Mouse (Mus musculus): ENCODE measurements around the gene Opcml. TPM values are rescaled to one million over a fixed set of nuclear protein-coding genes. Genes with fewer than 3 reads are reported as not detected.

Opcml gene
- polyA plus RNA-seq, 1 experiment from 2014 or later = 0.02 TPM

DNA sequence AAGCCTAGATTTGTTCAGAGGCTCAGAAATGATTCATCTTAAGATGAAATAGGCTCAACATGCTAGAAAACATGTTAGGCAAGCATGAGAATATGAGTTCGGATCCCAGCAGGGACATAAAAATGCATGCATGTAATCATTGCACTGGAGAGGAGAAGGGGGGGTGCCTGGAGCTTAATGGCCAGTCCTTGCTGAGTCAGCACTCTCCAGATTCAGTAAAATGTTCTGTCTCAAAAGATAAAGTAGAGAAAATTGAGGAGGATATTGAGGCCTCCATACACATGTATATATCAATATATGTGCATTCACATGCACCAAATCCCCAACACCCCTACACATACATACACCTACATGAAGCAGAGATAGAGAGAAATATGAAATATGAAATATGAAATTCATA, 889.7 kb downstream of the Opcml start:
- no peaks in the 10 kb centered on the region for H3K27me3 ChIP-seq (ENCODE audit: insufficient read depth, low read length)
- H3K4me2 ChIP-seq (ENCODE audit: low read depth, low read length) = no peak overlapping the region
- ATAC-seq (no peak), DNase-seq (no peak)
- no peaks in the 10 kb centered on the region for H3K36me3 ChIP-seq (replicated peaks; ENCODE audit: insufficient read depth, low read length)
- WGBS (ENCODE audit: insufficient replicate concordance) = 61% methylated on average over 1 of the region's 1 CpGs
- no peak for TF ChIP-seq EP300 (IDR thresholded peaks at IDR 0.05; ENCODE audit: low read depth)
- TF ChIP-seq CTCF (IDR thresholded peaks at IDR 0.05; ENCODE audit: low read depth) = no peak
- H3K4me1 ChIP-seq (ENCODE audit: insufficient read depth) = no peaks in the 10 kb centered on the region
- H3K4me3 ChIP-seq (ENCODE audit: low read depth, low read length) = no peak overlapping the region
- no peak overlapping the region for H3K27ac ChIP-seq (ENCODE audit: low read depth)
- H3K9ac ChIP-seq (replicated peaks) = no peak overlapping the region
- no peaks in the 10 kb centered on the region for H3K9me3 ChIP-seq (ENCODE audit: low read length)

DNA sequence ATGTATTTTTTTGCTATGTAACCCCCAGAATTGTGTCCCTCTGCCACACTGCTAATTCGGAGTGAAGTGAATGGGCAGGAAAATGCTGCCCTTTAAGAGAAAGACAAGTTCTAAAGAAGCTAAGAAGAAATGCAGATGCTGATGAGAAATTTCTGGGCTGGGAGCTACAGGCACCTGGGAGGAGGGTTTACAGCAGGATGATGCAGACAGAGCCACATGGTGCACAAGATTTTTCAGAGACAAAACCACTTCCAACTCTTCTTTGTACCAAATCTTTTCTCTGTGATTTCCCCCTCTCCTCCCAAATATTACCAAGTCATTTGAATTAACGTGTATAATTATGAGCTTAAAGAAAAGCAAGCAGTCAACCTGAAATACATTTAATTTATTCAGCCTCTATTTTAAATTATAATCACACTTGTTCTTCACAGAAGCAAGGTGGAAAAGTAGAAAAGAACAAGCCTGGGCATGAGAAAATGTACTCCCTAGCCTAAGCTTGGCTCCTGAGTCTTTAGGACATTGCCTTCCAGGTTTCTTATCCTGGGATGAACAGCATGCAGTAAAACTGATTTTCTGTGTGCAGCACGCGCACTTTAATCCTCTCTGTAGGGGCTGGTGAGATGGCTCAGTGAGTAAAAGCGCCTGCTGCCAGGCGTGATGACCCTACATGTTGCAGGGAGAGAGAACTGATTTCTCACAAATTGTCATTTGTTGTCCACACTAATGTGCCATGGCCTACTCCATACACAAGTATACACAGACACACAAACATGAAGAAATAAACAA, 890.9 kb downstream of the Opcml start:
- no peaks in the 10 kb centered on the region for H3K4me1 ChIP-seq (ENCODE audit: insufficient read depth)
- no peaks in the 10 kb centered on the region for H3K9me3 ChIP-seq (ENCODE audit: low read length)
- 73% methylated on average over 6 of the region's 6 CpGs for WGBS (ENCODE audit: insufficient replicate concordance)
- no peaks in the 10 kb centered on the region for H3K27me3 ChIP-seq (ENCODE audit: insufficient read depth, low read length)
- H3K36me3 ChIP-seq (replicated peaks; ENCODE audit: insufficient read depth, low read length) = no peaks in the 10 kb centered on the region
- no peak overlapping the region for H3K4me2 ChIP-seq (ENCODE audit: low read depth, low read length)
- ATAC-seq = no peak
- no peak overlapping the region for H3K27ac ChIP-seq (ENCODE audit: low read depth)
- no peak for DNase-seq
- TF ChIP-seq EP300 (IDR thresholded peaks at IDR 0.05; ENCODE audit: low read depth) (no peak), CTCF (IDR thresholded peaks at IDR 0.05; ENCODE audit: low read depth) (no peak)
- H3K9ac ChIP-seq (replicated peaks) = no peak overlapping the region
- H3K4me3 ChIP-seq (ENCODE audit: low read depth, low read length) = no peak overlapping the region

DNA sequence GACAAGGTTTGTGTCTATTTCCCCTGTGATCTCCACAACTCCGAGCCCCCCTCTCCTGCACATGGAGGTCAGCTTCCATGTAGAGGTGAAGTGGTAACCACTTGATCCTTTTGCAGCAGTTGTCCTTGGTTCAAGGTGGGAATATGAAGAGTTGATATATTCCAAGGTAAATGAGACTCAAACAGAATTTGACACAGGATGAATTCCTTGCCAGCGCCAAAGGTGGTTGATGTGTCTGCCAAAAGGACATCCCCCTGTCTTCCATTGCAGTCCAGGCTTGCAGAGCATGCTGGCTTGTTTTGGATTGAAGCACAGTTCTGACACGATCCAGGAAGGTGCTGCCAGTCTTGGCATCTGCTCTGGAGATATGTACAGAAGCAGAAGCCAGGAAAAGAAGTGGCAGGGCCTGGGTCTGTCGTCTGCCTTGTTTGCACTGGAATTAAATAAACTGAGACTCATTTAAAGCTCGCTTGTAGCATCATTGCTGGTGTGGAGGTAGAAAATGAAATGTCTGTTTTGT, 893.4 kb downstream of the Opcml start:
- Histone ChIP-seq H3K9ac (replicated peaks) (no peak overlapping the region), H3K27me3 (ENCODE audit: insufficient read depth, low read length) (no peaks in the 10 kb centered on the region), H3K4me3 (ENCODE audit: low read depth, low read length) (no peak overlapping the region), H3K27ac (ENCODE audit: low read depth) (no peak overlapping the region), H3K36me3 (replicated peaks; ENCODE audit: insufficient read depth, low read length) (no peaks in the 10 kb centered on the region), H3K4me1 (ENCODE audit: insufficient read depth) (no peaks in the 10 kb centered on the region), H3K9me3 (ENCODE audit: low read length) (no peaks in the 10 kb centered on the region), H3K4me2 (ENCODE audit: low read depth, low read length) (no peak overlapping the region)
- DNase-seq = no peak
- WGBS (ENCODE audit: insufficient replicate concordance) = 60% methylated on average over 5 of the region's 5 CpGs
- ATAC-seq = no peak
- TF ChIP-seq EP300 (IDR thresholded peaks at IDR 0.05; ENCODE audit: low read depth) (no peak), CTCF (IDR thresholded peaks at IDR 0.05; ENCODE audit: low read depth) (no peak)

DNA sequence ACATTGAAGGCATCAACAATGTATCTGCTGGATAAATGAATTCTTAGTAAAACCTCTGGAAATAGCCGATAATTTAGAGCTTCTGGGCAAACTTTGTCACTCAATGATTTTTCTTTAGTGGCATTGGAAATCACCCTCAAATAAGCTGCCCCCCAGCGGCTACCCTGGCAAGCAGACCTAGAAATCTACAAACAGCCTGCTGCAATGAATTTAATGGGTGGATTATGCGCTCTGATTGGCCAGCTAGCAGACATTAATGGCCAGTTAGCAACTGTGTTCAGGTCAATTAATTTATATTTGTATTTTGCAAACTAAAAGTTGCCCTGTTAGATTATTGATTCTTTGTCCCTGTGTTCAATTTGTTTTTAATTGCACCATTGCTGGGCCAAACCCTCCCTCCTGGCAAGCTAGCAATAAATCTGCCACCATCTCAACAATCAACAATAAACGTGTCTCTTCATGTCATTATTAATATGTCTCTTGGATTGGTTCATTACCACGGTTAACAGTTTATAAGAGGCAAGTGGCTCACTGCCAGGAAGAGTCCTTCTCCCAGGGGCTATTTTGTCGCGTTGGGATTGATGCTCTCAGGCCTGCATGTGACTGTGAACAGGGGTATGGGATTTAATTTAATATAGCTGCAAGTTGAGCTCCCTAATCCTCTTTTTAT, 896.5 kb downstream of the Opcml start:
- Histone ChIP-seq H3K9ac (replicated peaks) (no peak overlapping the region), H3K27me3 (ENCODE audit: insufficient read depth, low read length) (no peaks in the 10 kb centered on the region), H3K4me2 (ENCODE audit: low read depth, low read length) (no peak overlapping the region), H3K9me3 (ENCODE audit: low read length) (no peaks in the 10 kb centered on the region), H3K36me3 (replicated peaks; ENCODE audit: insufficient read depth, low read length) (no peaks in the 10 kb centered on the region), H3K4me3 (ENCODE audit: low read depth, low read length) (no peak overlapping the region), H3K4me1 (ENCODE audit: insufficient read depth) (no peaks in the 10 kb centered on the region), H3K27ac (ENCODE audit: low read depth) (no peak overlapping the region)
- TF ChIP-seq EP300 (IDR thresholded peaks at IDR 0.05; ENCODE audit: low read depth) = no peak
- TF ChIP-seq CTCF (IDR thresholded peaks at IDR 0.05; ENCODE audit: low read depth) = no peak
- DNase-seq = no peak
- ATAC-seq = no peak
- WGBS (ENCODE audit: insufficient replicate concordance) = 69% methylated on average over 7 of the region's 7 CpGs

DNA sequence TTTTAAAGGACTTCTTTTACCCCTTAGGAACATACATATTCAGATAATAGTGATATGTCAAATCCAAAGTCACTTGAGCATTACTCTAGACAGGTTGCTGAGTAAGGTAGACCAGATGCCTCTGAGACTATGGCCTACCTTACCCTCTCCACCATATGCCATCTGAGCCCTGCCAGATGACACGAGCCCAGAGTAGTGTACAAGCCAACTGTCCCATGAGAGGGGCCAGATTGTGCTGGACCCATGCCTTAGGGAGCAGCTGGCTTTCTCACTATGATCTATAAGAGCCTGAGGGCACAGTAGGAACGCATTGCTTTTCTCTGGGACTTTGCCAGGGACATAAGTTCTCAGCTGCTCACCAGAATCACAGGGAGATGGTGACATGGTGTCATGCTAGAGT, 899.6 kb downstream of the Opcml start:
- no peaks in the 10 kb centered on the region for H3K4me1 ChIP-seq (ENCODE audit: insufficient read depth)
- 47% methylated on average over 2 of the region's 2 CpGs for WGBS (ENCODE audit: insufficient replicate concordance)
- no peaks in the 10 kb centered on the region for H3K9me3 ChIP-seq (ENCODE audit: low read length)
- ATAC-seq (no peak), DNase-seq (no peak)
- no peaks in the 10 kb centered on the region for H3K36me3 ChIP-seq (replicated peaks; ENCODE audit: insufficient read depth, low read length)
- no peaks in the 10 kb centered on the region for H3K27me3 ChIP-seq (ENCODE audit: insufficient read depth, low read length)
- no peak overlapping the region for H3K4me2 ChIP-seq (ENCODE audit: low read depth, low read length)
- no peak overlapping the region for H3K27ac ChIP-seq (ENCODE audit: low read depth)
- H3K9ac ChIP-seq (replicated peaks) = no peak overlapping the region
- no peak overlapping the region for H3K4me3 ChIP-seq (ENCODE audit: low read depth, low read length)
- no peak for TF ChIP-seq CTCF (IDR thresholded peaks at IDR 0.05; ENCODE audit: low read depth)
- no peak for TF ChIP-seq EP300 (IDR thresholded peaks at IDR 0.05; ENCODE audit: low read depth)

DNA sequence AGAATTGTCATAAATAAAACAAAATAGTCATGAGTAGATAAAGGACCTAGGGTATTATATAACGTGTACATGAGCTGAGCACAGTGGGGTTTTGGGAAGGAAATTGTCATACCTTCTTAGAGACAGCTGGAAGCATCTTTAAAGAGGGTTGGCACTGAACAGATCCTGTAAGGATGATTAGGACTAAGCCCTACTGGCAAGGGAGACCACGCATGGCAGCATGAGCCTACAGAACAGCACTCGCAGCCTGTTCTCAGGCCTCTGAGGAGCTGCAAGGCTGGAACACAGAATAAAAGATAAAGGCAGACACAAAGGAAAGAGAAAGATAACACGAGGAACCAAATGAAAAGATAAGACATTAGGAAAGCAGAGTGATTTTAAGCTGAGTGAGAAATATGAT, 915.2 kb downstream of the Opcml start:
- Histone ChIP-seq H3K9me3 (ENCODE audit: low read length) (no peaks in the 10 kb centered on the region), H3K4me2 (ENCODE audit: low read depth, low read length) (no peak overlapping the region), H3K4me1 (ENCODE audit: insufficient read depth) (no peaks in the 10 kb centered on the region), H3K9ac (replicated peaks) (no peak overlapping the region), H3K27ac (ENCODE audit: low read depth) (no peak overlapping the region), H3K36me3 (replicated peaks; ENCODE audit: insufficient read depth, low read length) (no peaks in the 10 kb centered on the region), H3K4me3 (ENCODE audit: low read depth, low read length) (no peak overlapping the region), H3K27me3 (ENCODE audit: insufficient read depth, low read length) (no peaks in the 10 kb centered on the region)
- TF ChIP-seq CTCF (IDR thresholded peaks at IDR 0.05; ENCODE audit: low read depth) = no peak
- TF ChIP-seq EP300 (IDR thresholded peaks at IDR 0.05; ENCODE audit: low read depth) = no peak
- no peak for ATAC-seq
- no peak for DNase-seq
- 67% methylated on average over 4 of the region's 4 CpGs for WGBS (ENCODE audit: insufficient replicate concordance)
